Mouse (Mus musculus) liver, embryonic 13.5 days (tissue): ENCODE results near the gene Ids. TPM values are rescaled to one million over a fixed set of nuclear protein-coding genes. Genes with fewer than 3 reads are reported as not detected.

Experiments
- ATAC-seq: fragments of 200-750 bp; cut with Nextera tagmentation; 2 replicates; pipeline ENCODE4 v1.8.0; 2017; ENCODE audit warnings: low read depth, mild to moderate bottlenecking, moderate number of reproducible peaks, moderate library complexity
- DNase-seq: peaks from one replicate; pipeline ENCODE4 v3.0.0; 2022
- H3K27ac ChIP-seq: fragments of 300-500 bp; sonication (generic); 2 replicates; pipeline ENCODE4 v1.5.1; 2015; ENCODE audit warnings: moderate library complexity, mild to moderate bottlenecking, inconsistent platforms
- H3K27me3 ChIP-seq: fragments of 300-500 bp; sonication (generic); 2 replicates; pipeline ENCODE4 v1.6.1; 2015; ENCODE audit warnings: mild to moderate bottlenecking, inconsistent platforms
- H3K36me3 ChIP-seq: fragments of 300-500 bp; sonication (generic); 2 replicates; pipeline ENCODE4 v1.6.1; 2015; ENCODE audit warnings: mild to moderate bottlenecking, inconsistent platforms
- H3K4me1 ChIP-seq: fragments of 300-500 bp; sonication (generic); replicated peaks from 2 replicates; pipeline ENCODE4 v1.6.1; 2015; ENCODE audit warnings: inconsistent platforms
- H3K4me2 ChIP-seq: fragments of 300-500 bp; sonication (generic); 2 replicates; pipeline ENCODE4 v1.6.1; 2015; ENCODE audit warnings: inconsistent platforms, mild to moderate bottlenecking, moderate library complexity
- H3K4me3 ChIP-seq: fragments of 300-500 bp; sonication (generic); replicated peaks from 2 replicates; pipeline ENCODE4 v1.5.1; 2015; ENCODE audit warnings: mild to moderate bottlenecking, inconsistent platforms
- H3K9ac ChIP-seq: fragments of 300-500 bp; sonication (generic); 2 replicates; pipeline ENCODE4 v1.6.1; 2015; ENCODE audit warnings: mild to moderate bottlenecking, inconsistent platforms
- H3K9me3 ChIP-seq: fragments of 300-500 bp; sonication (generic); replicated peaks from 2 replicates; pipeline ENCODE4 v1.6.1; 2016; ENCODE audit warnings: inconsistent platforms
- WGBS: fragments of 180-500 bp; shearing (Covaris S2); methylation state at CpG from one replicate; pipeline ENCODE4 v1.1.7; 2015; ENCODE audit not compliant: insufficient replicate concordance; 5-methylcytosine and 5-hydroxymethylcytosine counted together
- polyA plus RNA-seq: library from polyadenylated mRNA; unstranded; fragments of >200 nt; fragmentation: Nextera tagmentation; extraction: Ambion mirVana; gene quantifications from 2 replicates; pipeline ENCODE4 v1.2.1, GENCODE M21; 2015

Gene Ids
- polyA plus RNA-seq, 1 experiment from 2014 or later: 0.59 TPM

GRCm38 (mm10) chrX:70330202-70330843, 34.6 kb downstream of the Ids start:
- Histone ChIP-seq H3K4me1 (no peaks in the 10 kb centered on the region), H3K36me3 (no peaks in the 10 kb centered on the region), H3K4me3 (no peak overlapping the region), H3K4me2 (no peak overlapping the region), H3K9ac (no peak overlapping the region), H3K27me3 (no peaks in the 10 kb centered on the region), H3K27ac (no peak overlapping the region), H3K9me3 (no peaks in the 10 kb centered on the region)
- 15% methylated on average over 6 of the region's 6 CpGs for WGBS
- no peak for DNase-seq
- no peak for ATAC-seq

- no peaks in the 10 kb centered on the region for H3K9me3 ChIP-seq
- WGBS: 44% methylated on average over 2 of the region's 2 CpGs
- no peak for ATAC-seq
- H3K4me2 ChIP-seq: no peak overlapping the region
- no peak overlapping the region for H3K9ac ChIP-seq
- no peaks in the 10 kb centered on the region for H3K27me3 ChIP-seq
- H3K36me3 ChIP-seq: no peaks in the 10 kb centered on the region
- no peak for DNase-seq
- H3K27ac ChIP-seq: no peak overlapping the region
- no peak overlapping the region for H3K4me3 ChIP-seq
- H3K4me1 ChIP-seq: no peaks in the 10 kb centered on the region
Observed at GRCm38 (mm10) chrX:70328530-70329143, 36.2 kb downstream of the Ids start.

- H3K27me3 ChIP-seq: no peaks in the 10 kb centered on the region
- H3K4me1 ChIP-seq: no peaks in the 10 kb centered on the region
- ATAC-seq: no peak
- no peak overlapping the region for H3K9ac ChIP-seq
- 33% methylated on average over 1 of the region's 1 CpGs for WGBS
- DNase-seq: no peak
- no peak overlapping the region for H3K4me3 ChIP-seq
- H3K4me2 ChIP-seq: no peak overlapping the region
- no peaks in the 10 kb centered on the region for H3K36me3 ChIP-seq
- no peaks in the 10 kb centered on the region for H3K9me3 ChIP-seq
- no peak overlapping the region for H3K27ac ChIP-seq
Observed at GRCm38 (mm10) chrX:70327656-70328055, 37.2 kb downstream of the Ids start.

GRCm38 (mm10) chrX:70319254-70319653, 45.6 kb downstream of the Ids start:
- Histone ChIP-seq H3K27ac (no peak overlapping the region), H3K36me3 (no peaks in the 10 kb centered on the region), H3K4me3 (no peak overlapping the region), H3K9me3 (no peaks in the 10 kb centered on the region), H3K27me3 (no peaks in the 10 kb centered on the region), H3K4me2 (no peak overlapping the region), H3K9ac (no peak overlapping the region), H3K4me1 (no peaks in the 10 kb centered on the region)
- no peak for ATAC-seq
- WGBS: 36% methylated on average over 2 of the region's 2 CpGs
- no peak for DNase-seq

GRCm38 (mm10) chrX:70314949-70315641, 49.8 kb downstream of the Ids start:
- H3K4me2 ChIP-seq: no peak overlapping the region

More at GRCm38 (mm10) chrX:70314949-70315641, 49.8 kb downstream of the Ids start:
- Histone ChIP-seq H3K4me1 (no peaks in the 10 kb centered on the region), H3K9ac (no peak overlapping the region), H3K27ac (no peak overlapping the region), H3K36me3 (no peaks in the 10 kb centered on the region), H3K4me3 (no peak overlapping the region), H3K27me3 (no peaks in the 10 kb centered on the region), H3K9me3 (no peaks in the 10 kb centered on the region)
- DNase-seq (no peak), ATAC-seq (no peak)
- WGBS: 57% methylated on average over 3 of the region's 3 CpGs

Other genes with a start within 250 kb of the Ids start
- gene 1110012L19Rik, start 20.8 kb upstream of the Ids start, polyA plus RNA-seq: 11.5 and 12.2 TPM in 2 replicates
- gene Tmem185a, start 112.1 kb upstream of the Ids start, polyA plus RNA-seq: 14.4 and 17.0 TPM in 2 replicates